Mouse (Mus musculus) adrenal gland, adult 8-10 months (tissue): ENCODE measurements around the gene Tpm1. TPM values are rescaled to one million over a fixed set of nuclear protein-coding genes. Genes with fewer than 3 reads are reported as not detected.
A peak's percentile ranks its signal among the peaks of the same experiment; 100 is the strongest.

ENCODE experiments used
- DNase-seq: peaks from one replicate; pipeline ENCODE4 v3.0.0; 2022
- total RNA-seq, 4 experiments: library from RNA; stranded (reverse); gene quantifications; 2 replicates each; pipeline ENCODE4 v1.2.4; 2022

Tpm1 gene
- total RNA-seq, 4 experiments from 2014 or later = 153 to 277 (median 212) TPM

- DNase-seq = no peak
Measured at GRCm38 (mm10) chr9:67045966-67046602, 3.1 kb downstream of the Tpm1 start.

- DNase-seq = no peak
Measured at GRCm38 (mm10) chr9:67045306-67045675, 3.9 kb downstream of the Tpm1 start.

- peak; percentile 58 for DNase-seq
Measured at GRCm38 (mm10) chr9:67044551-67045305, 4.5 kb downstream of the Tpm1 start.

GRCm38 (mm10) chr9:67043231-67044199 lies 5.7 kb downstream of the Tpm1 start:
- peak; percentile 99 for DNase-seq

- no peak for DNase-seq
Measured at GRCm38 (mm10) chr9:67042813-67043207, 6.4 kb downstream of the Tpm1 start.

- no peak for DNase-seq
Measured at GRCm38 (mm10) chr9:67041840-67042812, 7.1 kb downstream of the Tpm1 start.

GRCm38 (mm10) chr9:67040963-67041839 lies 8.0 kb downstream of the Tpm1 start:
- DNase-seq = no peak

GRCm38 (mm10) chr9:67039867-67040266 lies 9.3 kb downstream of the Tpm1 start:
- no peak for DNase-seq

- DNase-seq = no peak
Measured at GRCm38 (mm10) chr9:67038686-67039085, 10.5 kb downstream of the Tpm1 start.

GRCm38 (mm10) chr9:67037666-67038065 lies 11.5 kb downstream of the Tpm1 start:
- DNase-seq = no peak

GRCm38 (mm10) chr9:67036527-67037118 lies 12.6 kb downstream of the Tpm1 start:
- no peak for DNase-seq

- no peak for DNase-seq
Measured at GRCm38 (mm10) chr9:67035957-67036451, 13.2 kb downstream of the Tpm1 start.

GRCm38 (mm10) chr9:67034677-67035076 lies 14.5 kb downstream of the Tpm1 start:
- DNase-seq = no peak

- no peak for DNase-seq
Measured at GRCm38 (mm10) chr9:67033016-67033415, 16.2 kb downstream of the Tpm1 start.

- DNase-seq = no peak
Measured at GRCm38 (mm10) chr9:67032611-67033010, 16.6 kb downstream of the Tpm1 start.

- DNase-seq = no peak
Measured at GRCm38 (mm10) chr9:67029518-67029917, 19.7 kb downstream of the Tpm1 start.

- DNase-seq = no peak
Measured at GRCm38 (mm10) chr9:67028929-67029328, 20.3 kb downstream of the Tpm1 start.

GRCm38 (mm10) chr9:67028133-67028724 lies 21.0 kb downstream of the Tpm1 start:
- DNase-seq = no peak

- DNase-seq = no peak
Measured at GRCm38 (mm10) chr9:67026890-67027289, 22.3 kb downstream of the Tpm1 start.

GRCm38 (mm10) chr9:67026061-67026460 lies 23.1 kb downstream of the Tpm1 start:
- DNase-seq = no peak
